Mouse (Mus musculus): ENCODE measurements at regions not wholly inside any gene's neighbourhood (a gene's known extent, or its start where the extent isn't known, plus 50 kb on each side); places are given as distances from the start of the nearest gene placed in this dataset.

DNA sequence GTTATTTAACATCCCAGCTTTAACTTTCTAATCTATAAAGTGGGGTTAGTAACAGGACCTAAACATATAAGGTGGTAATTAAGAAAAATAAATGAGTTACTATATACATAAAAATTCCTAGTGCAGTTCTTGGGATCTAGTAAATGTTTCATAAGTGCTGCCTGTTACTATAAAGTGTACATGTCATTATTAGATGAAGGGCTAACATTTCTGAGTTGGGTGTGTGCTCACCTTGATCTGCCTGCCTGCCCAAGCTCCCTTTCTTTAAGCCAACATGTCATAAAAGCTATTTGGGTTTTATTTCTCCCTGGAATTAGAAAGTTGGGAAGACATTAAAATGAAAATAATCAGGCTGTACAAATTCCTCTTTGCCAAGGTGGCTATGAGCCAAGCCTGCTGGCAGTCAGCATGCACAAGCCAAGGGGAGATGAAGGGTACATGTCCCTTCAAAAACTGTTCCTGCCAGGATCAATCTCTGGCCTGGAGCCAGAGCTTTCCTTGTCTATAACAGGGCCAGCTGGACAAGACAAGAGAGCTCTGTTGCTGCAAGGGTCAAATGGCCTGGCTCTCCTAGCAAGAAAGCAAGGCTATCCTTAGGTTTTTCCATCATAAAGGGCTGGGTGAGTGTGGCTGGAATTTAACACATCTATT is 59.9 kb upstream of the Usp24 start:
- Histone ChIP-seq H3K9me3 (replicated peaks; ENCODE audit: control insufficient read depth, low read length) (no peaks in the 10 kb centered on the region), H3K4me2 (ENCODE audit: low read depth, low read length) (no peak overlapping the region), H3K4me3 (replicated peaks; ENCODE audit: low read length) (no peak overlapping the region), H3K36me3 (ENCODE audit: control insufficient read depth, insufficient read depth, low read length) (no peaks in the 10 kb centered on the region), H3K27me3 (ENCODE audit: control insufficient read depth, insufficient read depth, low read length) (no peaks in the 10 kb centered on the region), H3K4me1 (ENCODE audit: control insufficient read depth, insufficient read depth, low read length) (peaks cover 7% of the 10 kb centered on the region; the same call in 1 of the 2 replicates), H3K27ac (ENCODE audit: low read length) (no peak overlapping the region), H3K9ac (ENCODE audit: low read length) (no peak overlapping the region)
- no peak for ATAC-seq (ENCODE audit: insufficient read depth, low FRiP score)

DNA sequence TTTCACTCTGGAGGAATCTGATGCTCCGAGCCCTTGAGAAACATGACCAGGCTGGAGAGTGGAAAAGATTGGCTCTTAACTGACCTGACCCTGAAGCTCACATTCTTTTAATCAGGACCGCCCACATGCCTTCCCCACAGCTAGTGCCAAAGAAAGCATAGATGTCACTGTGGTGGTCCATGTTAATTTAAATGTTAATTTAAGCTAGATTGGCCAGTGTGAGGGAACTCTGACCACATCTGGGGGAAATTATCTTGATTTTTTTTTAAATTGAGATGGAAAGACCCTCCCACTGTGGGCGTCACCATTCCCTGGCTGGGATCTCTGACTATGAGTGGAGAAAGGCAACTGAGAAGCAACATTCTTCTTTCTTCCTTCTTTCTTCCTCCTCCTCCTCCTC is 54.6 kb upstream of the Usp24 start:
- no peak overlapping the region for H3K9ac ChIP-seq (ENCODE audit: low read length)
- H3K4me2 ChIP-seq (ENCODE audit: low read depth, low read length), result no peak overlapping the region
- 86% methylated on average over 3 of the region's 3 CpGs for WGBS
- H3K27ac ChIP-seq (ENCODE audit: low read length), result no peak overlapping the region
- no peaks in the 10 kb centered on the region for H3K9me3 ChIP-seq (replicated peaks; ENCODE audit: control insufficient read depth, low read length)
- no peak for ATAC-seq (ENCODE audit: insufficient read depth, low FRiP score)
- peaks cover 5% of the 10 kb centered on the region; the same call in 1 of the 2 replicates for H3K4me1 ChIP-seq (ENCODE audit: control insufficient read depth, insufficient read depth, low read length)
- no peak overlapping the region for H3K4me3 ChIP-seq (replicated peaks; ENCODE audit: low read length)
- no peaks in the 10 kb centered on the region for H3K36me3 ChIP-seq (ENCODE audit: control insufficient read depth, insufficient read depth, low read length)
- no peaks in the 10 kb centered on the region for H3K27me3 ChIP-seq (ENCODE audit: control insufficient read depth, insufficient read depth, low read length)

DNA sequence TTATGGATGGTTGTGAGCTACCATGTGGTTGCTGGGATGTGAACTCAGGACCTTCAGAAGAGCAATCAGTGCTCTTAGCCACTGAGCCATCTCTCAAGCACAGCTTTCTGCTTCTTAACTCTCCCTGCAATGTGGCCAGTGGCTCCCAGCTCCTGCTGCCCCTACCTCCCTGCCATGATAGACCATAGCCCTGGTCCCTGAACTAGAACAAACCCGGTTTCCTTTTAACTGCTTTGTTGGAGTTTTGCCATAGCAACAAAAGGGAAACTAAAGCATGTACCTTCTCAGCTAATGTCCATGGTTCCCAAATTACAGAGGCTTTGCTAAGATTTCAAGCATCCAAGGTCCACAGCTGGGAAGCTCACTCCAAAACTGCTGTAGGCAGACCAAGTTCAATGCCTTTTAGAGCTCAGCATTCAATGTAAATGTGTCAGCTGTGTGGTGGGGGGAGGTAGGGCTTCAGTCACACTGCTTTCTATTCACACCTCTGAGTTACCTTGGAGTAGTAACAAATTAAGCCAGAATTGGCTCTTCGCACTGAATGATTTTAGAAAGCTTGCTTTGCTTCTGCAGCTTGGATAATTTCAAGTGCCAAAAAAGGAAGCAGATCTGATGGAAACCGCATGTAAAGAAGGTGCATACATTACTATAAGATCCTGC is 54.0 kb upstream of the Usp24 start:
- H3K27me3 ChIP-seq (ENCODE audit: control insufficient read depth, insufficient read depth, low read length), result no peaks in the 10 kb centered on the region
- no peak for ATAC-seq (ENCODE audit: insufficient read depth, low FRiP score)
- no peak overlapping the region for H3K4me2 ChIP-seq (ENCODE audit: low read depth, low read length)
- 0 out of 2 replicates have a peak, but pooled peaks cover 3% of the 10 kb centered on the region for H3K4me1 ChIP-seq (ENCODE audit: control insufficient read depth, insufficient read depth, low read length)
- no peak overlapping the region for H3K9ac ChIP-seq (ENCODE audit: low read length)
- no peaks in the 10 kb centered on the region for H3K36me3 ChIP-seq (ENCODE audit: control insufficient read depth, insufficient read depth, low read length)
- H3K4me3 ChIP-seq (replicated peaks; ENCODE audit: low read length), result no peak overlapping the region
- H3K9me3 ChIP-seq (replicated peaks; ENCODE audit: control insufficient read depth, low read length), result no peaks in the 10 kb centered on the region
- H3K27ac ChIP-seq (ENCODE audit: low read length), result no peak overlapping the region; the same call in 1 of the 2 replicates
- WGBS, result 69% methylated on average over 3 of the region's 3 CpGs

DNA sequence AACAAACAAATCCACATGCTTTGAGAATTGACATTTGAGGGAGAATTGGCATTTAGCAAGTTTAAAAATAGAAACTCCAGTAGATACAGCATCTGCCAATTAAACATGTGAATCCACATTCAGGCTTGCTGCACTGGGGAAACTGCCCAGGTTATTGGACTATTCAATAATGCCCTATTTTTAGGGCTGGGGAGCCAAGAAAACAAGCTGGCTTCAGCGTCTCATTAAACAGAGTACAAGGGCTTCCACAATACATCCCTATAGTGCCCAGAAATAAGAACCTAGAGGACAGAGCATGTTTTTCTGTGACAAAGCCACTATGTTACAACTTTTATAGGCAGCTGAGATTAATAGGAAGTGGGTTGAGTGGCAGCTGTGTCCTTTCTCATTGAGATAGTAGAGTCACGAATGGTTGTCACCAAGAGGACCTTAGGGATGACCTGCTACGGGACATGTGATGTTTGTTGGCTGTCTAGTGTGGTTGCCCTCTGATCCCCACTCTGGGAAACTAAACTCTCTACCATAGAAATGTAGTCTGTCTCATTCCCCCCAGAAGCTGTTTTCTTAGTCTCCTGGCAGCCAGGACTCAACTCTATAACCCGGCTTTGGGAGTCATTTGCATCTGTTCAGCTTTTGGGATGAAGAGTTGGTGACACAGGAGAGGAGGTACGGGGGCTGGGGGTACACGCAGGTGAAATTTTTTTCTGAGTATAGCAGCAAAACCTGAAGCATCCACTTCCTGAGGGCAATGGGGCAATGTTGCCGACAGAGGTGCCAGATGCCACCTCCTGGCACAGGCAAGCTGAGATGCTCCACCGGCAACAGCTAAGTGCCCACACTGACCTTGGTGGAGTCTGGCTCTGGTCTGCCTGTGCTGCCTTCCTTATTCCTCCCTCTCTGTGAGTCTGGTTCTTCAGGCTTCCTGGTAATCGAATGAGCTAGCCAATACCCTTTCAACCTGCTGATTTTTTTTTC is 53.0 kb upstream of the Usp24 start:
- H3K36me3 ChIP-seq (ENCODE audit: control insufficient read depth, insufficient read depth, low read length), result no peaks in the 10 kb centered on the region
- no peak overlapping the region for H3K9ac ChIP-seq (ENCODE audit: low read length)
- 76% methylated on average over 9 of the region's 9 CpGs for WGBS
- no peak overlapping the region for H3K4me3 ChIP-seq (replicated peaks; ENCODE audit: low read length)
- 0 out of 2 replicates have a peak, but pooled peaks cover 3% of the 10 kb centered on the region for H3K4me1 ChIP-seq (ENCODE audit: control insufficient read depth, insufficient read depth, low read length)
- no peak overlapping the region for H3K27ac ChIP-seq (ENCODE audit: low read length)
- no peak for ATAC-seq (ENCODE audit: insufficient read depth, low FRiP score)
- H3K27me3 ChIP-seq (ENCODE audit: control insufficient read depth, insufficient read depth, low read length), result no peaks in the 10 kb centered on the region
- no peak overlapping the region for H3K4me2 ChIP-seq (ENCODE audit: low read depth, low read length)
- no peaks in the 10 kb centered on the region for H3K9me3 ChIP-seq (replicated peaks; ENCODE audit: control insufficient read depth, low read length)
